Mouse (Mus musculus): ENCODE measurements around the gene Ablim1.

GRCm38 (mm10) chr19:57006841-57007240 lies 307.9 kb downstream of the Ablim1 start:
- TF ChIP-seq CTCF (IDR thresholded peaks at IDR 0.05; ENCODE audit: borderline replicate concordance, insufficient read depth, low read depth, low read length) (no peak), POLR2A (IDR thresholded peaks at IDR 0.05; ENCODE audit: borderline replicate concordance, insufficient read depth, low read length) (no peak)

Data from cerebellum, adult 2 months (tissue).